Mouse (Mus musculus): ENCODE data around the gene Kctd7. TPM values are rescaled to one million over a fixed set of nuclear protein-coding genes. Genes with fewer than 3 reads are reported as not detected.

Kctd7 gene
- total and polyA plus RNA-seq, 2 experiments from 2014 or later = 12.2 to 19.5 TPM

- no peak for TF ChIP-seq CTCF (IDR thresholded peaks at IDR 0.05)
- H3K27ac ChIP-seq (ENCODE audit: low read depth, low read length) = no peak overlapping the region
These were observed 33.8 kb upstream of the Kctd7 start for GRCm38 (mm10) chr5:130110632-130111464.

GRCm38 (mm10) chr5:130112653-130113052 is 32.0 kb upstream of the Kctd7 start:
- no peak for ATAC-seq (ENCODE audit: low FRiP score)
- Histone ChIP-seq H3K4me2 (ENCODE audit: low read depth, low read length, poor library complexity, severe bottlenecking) (no peak overlapping the region), H3K36me3 (ENCODE audit: insufficient read depth, low read length) (peaks cover 16% of the 10 kb centered on the region; the same call in 1 of the 2 replicates), H3K9ac (replicated peaks; ENCODE audit: low read length, poor library complexity, severe bottlenecking) (no peak overlapping the region), H3K27me3 (ENCODE audit: insufficient read depth, low read length) (no peaks in the 10 kb centered on the region), H3K27ac (ENCODE audit: low read depth, low read length) (no peak overlapping the region), H3K4me3 (ENCODE audit: low read depth, low read length) (no peak overlapping the region), H3K4me1 (ENCODE audit: insufficient read depth, low read length) (no peaks in the 10 kb centered on the region), H3K9me3 (ENCODE audit: low read length) (no peaks in the 10 kb centered on the region)
- no peak for DNase-seq (ENCODE audit: low spot score)
- no peak for TF ChIP-seq CTCF (IDR thresholded peaks at IDR 0.05)

More at GRCm38 (mm10) chr5:130110632-130111464, 33.8 kb upstream of the Kctd7 start:
- 82% methylated on average over 12 of the region's 12 CpGs for WGBS
- no peak for ATAC-seq (ENCODE audit: low FRiP score)
- H3K4me1 ChIP-seq (ENCODE audit: insufficient read depth, low read length) = no peaks in the 10 kb centered on the region
- no peak for DNase-seq (ENCODE audit: low spot score)
- no peak overlapping the region for H3K4me3 ChIP-seq (ENCODE audit: low read depth, low read length)
- no peaks in the 10 kb centered on the region for H3K27me3 ChIP-seq (ENCODE audit: insufficient read depth, low read length)
- H3K9me3 ChIP-seq (ENCODE audit: low read length) = no peaks in the 10 kb centered on the region
- peaks cover 11% of the 10 kb centered on the region; the same call in 1 of the 2 replicates for H3K36me3 ChIP-seq (ENCODE audit: insufficient read depth, low read length)
- no peak overlapping the region for H3K9ac ChIP-seq (replicated peaks; ENCODE audit: low read length, poor library complexity, severe bottlenecking)
- H3K4me2 ChIP-seq (ENCODE audit: low read depth, low read length, poor library complexity, severe bottlenecking) = no peak overlapping the region

- Histone ChIP-seq H3K27me3 (ENCODE audit: insufficient read depth, low read length) (no peaks in the 10 kb centered on the region), H3K4me1 (ENCODE audit: insufficient read depth, low read length) (0 out of 2 replicates have a peak, but pooled peaks cover 2% of the 10 kb centered on the region), H3K36me3 (ENCODE audit: insufficient read depth, low read length) (peaks cover 9% of the 10 kb centered on the region; the same call in 1 of the 2 replicates), H3K9me3 (ENCODE audit: low read length) (no peaks in the 10 kb centered on the region), H3K4me2 (ENCODE audit: low read depth, low read length, poor library complexity, severe bottlenecking) (no peak overlapping the region), H3K4me3 (ENCODE audit: low read depth, low read length) (no peak overlapping the region), H3K27ac (ENCODE audit: low read depth, low read length) (no peak overlapping the region), H3K9ac (replicated peaks; ENCODE audit: low read length, poor library complexity, severe bottlenecking) (no peak overlapping the region)
- WGBS = 90% methylated on average over 12 of the region's 12 CpGs
- DNase-seq (ENCODE audit: low spot score) (no peak), ATAC-seq (ENCODE audit: low FRiP score) (no peak)
- TF ChIP-seq CTCF (IDR thresholded peaks at IDR 0.05) = no peak
These were observed 28.5 kb upstream of the Kctd7 start for GRCm38 (mm10) chr5:130116116-130116515.

GRCm38 (mm10) chr5:130116857-130117256 is 27.8 kb upstream of the Kctd7 start:
- H3K4me3 ChIP-seq (ENCODE audit: low read depth, low read length) = no peak overlapping the region
- H3K9me3 ChIP-seq (ENCODE audit: low read length) = no peaks in the 10 kb centered on the region
- 0 out of 2 replicates have a peak, but pooled peaks cover 2% of the 10 kb centered on the region for H3K4me1 ChIP-seq (ENCODE audit: insufficient read depth, low read length)
- ATAC-seq (ENCODE audit: low FRiP score) (no peak), DNase-seq (ENCODE audit: low spot score) (no peak)
- H3K36me3 ChIP-seq (ENCODE audit: insufficient read depth, low read length) = peaks cover 9% of the 10 kb centered on the region; the same call in 1 of the 2 replicates
- no peaks in the 10 kb centered on the region for H3K27me3 ChIP-seq (ENCODE audit: insufficient read depth, low read length)
- 78% methylated on average over 7 of the region's 7 CpGs for WGBS
- H3K27ac ChIP-seq (ENCODE audit: low read depth, low read length) = no peak overlapping the region
- no peak overlapping the region for H3K4me2 ChIP-seq (ENCODE audit: low read depth, low read length, poor library complexity, severe bottlenecking)
- TF ChIP-seq CTCF (IDR thresholded peaks at IDR 0.05) = no peak
- H3K9ac ChIP-seq (replicated peaks; ENCODE audit: low read length, poor library complexity, severe bottlenecking) = no peak overlapping the region

- no peak for TF ChIP-seq CTCF (IDR thresholded peaks at IDR 0.05)
- H3K27ac ChIP-seq (ENCODE audit: low read depth, low read length) = 0 out of 2 replicates have a peak overlapping the region, but pooled peaks have one; percentile 43
- no peak overlapping the region for H3K4me2 ChIP-seq (ENCODE audit: low read depth, low read length, poor library complexity, severe bottlenecking)
- H3K27me3 ChIP-seq (ENCODE audit: insufficient read depth, low read length) = no peaks in the 10 kb centered on the region
- H3K9ac ChIP-seq (replicated peaks; ENCODE audit: low read length, poor library complexity, severe bottlenecking) = no peak overlapping the region
- H3K4me3 ChIP-seq (ENCODE audit: low read depth, low read length) = no peak overlapping the region
- no peaks in the 10 kb centered on the region for H3K9me3 ChIP-seq (ENCODE audit: low read length)
- WGBS = 74% methylated on average over 6 of the region's 6 CpGs
- ATAC-seq (ENCODE audit: low FRiP score) = no peak
- 0 out of 2 replicates have a peak, but pooled peaks cover 2% of the 10 kb centered on the region for H3K4me1 ChIP-seq (ENCODE audit: insufficient read depth, low read length)
- peaks cover 9% of the 10 kb centered on the region; the same call in 1 of the 2 replicates for H3K36me3 ChIP-seq (ENCODE audit: insufficient read depth, low read length)
- no peak for DNase-seq (ENCODE audit: low spot score)
These were observed 26.7 kb upstream of the Kctd7 start for GRCm38 (mm10) chr5:130117932-130118331.

GRCm38 (mm10) chr5:130119236-130119635 is 25.4 kb upstream of the Kctd7 start:
- 70% methylated on average over 3 of the region's 3 CpGs for WGBS
- no peak for TF ChIP-seq CTCF (IDR thresholded peaks at IDR 0.05)
- no peak for ATAC-seq (ENCODE audit: low FRiP score)

More at GRCm38 (mm10) chr5:130119236-130119635, 25.4 kb upstream of the Kctd7 start:
- H3K4me1 ChIP-seq (ENCODE audit: insufficient read depth, low read length) = 0 out of 2 replicates have a peak, but pooled peaks cover 2% of the 10 kb centered on the region
- H3K4me2 ChIP-seq (ENCODE audit: low read depth, low read length, poor library complexity, severe bottlenecking) = no peak overlapping the region
- no peak overlapping the region for H3K9ac ChIP-seq (replicated peaks; ENCODE audit: low read length, poor library complexity, severe bottlenecking)
- DNase-seq (ENCODE audit: low spot score) = no peak
- H3K9me3 ChIP-seq (ENCODE audit: low read length) = no peaks in the 10 kb centered on the region
- H3K27me3 ChIP-seq (ENCODE audit: insufficient read depth, low read length) = no peaks in the 10 kb centered on the region
- H3K36me3 ChIP-seq (ENCODE audit: insufficient read depth, low read length) = peaks cover 9% of the 10 kb centered on the region; the same call in 1 of the 2 replicates
- H3K27ac ChIP-seq (ENCODE audit: low read depth, low read length) = no peak overlapping the region
- H3K4me3 ChIP-seq (ENCODE audit: low read depth, low read length) = no peak overlapping the region
